Mouse (Mus musculus): ENCODE measurements around the gene Zfp36l1.

DNA sequence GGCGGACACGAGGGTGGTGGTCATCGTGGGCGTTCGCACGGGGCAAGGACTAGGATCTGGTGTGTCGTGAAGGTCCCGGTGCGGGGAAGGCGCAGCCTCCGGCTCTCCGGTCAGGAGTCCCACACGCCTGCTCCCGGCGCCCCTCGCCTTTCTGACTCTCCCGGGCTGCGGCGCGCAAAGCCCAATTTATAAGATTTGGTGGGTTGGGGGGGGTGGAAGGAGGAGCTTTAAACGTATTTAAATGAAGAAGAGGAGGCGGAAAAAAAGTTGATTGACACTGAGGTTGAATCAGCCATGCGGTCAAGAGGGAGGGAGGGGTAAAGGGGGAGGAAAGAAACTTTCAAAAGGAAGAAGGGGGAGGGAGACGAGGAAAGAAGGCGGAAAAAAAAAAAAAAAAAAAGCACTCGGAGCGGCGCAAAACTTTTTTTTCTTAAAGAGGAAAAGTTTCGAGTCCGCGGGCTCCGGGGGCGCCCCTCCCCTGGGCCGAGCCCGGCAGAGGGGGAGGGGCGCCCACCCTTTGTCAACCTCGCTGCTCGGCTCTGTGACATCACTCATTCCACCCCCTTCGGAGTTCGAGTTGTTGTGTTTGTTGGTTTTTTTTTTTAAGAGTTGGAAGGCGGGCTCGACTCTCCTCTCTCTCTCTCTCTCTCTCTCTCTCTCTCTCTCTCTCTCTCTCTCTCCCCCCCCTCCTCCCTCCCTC lies at the start of gene Zfp36l1:
- TF ChIP-seq POLR2A (IDR thresholded peaks at IDR 0.05; ENCODE audit: borderline replicate concordance, extremely low read depth, insufficient read depth, insufficient read length, poor library complexity, severe bottlenecking), result peak; percentile 93
- no peak for TF ChIP-seq CTCF (IDR thresholded peaks at IDR 0.05; ENCODE audit: borderline replicate concordance, extremely low read depth, insufficient read depth, insufficient read length)
